Mouse (Mus musculus): ENCODE results near the gene Src. TPM values are rescaled to one million over a fixed set of nuclear protein-coding genes. Genes with fewer than 3 reads are reported as not detected.
"Not testable (repeated sequence)": the region's sequence is repeated elsewhere in the genome, so short reads cannot be mapped to it uniquely, and the experiment has no call there.

Gene Src
- polyA plus RNA-seq, 1 experiment from 2014 or later = 36.6 TPM

DNA sequence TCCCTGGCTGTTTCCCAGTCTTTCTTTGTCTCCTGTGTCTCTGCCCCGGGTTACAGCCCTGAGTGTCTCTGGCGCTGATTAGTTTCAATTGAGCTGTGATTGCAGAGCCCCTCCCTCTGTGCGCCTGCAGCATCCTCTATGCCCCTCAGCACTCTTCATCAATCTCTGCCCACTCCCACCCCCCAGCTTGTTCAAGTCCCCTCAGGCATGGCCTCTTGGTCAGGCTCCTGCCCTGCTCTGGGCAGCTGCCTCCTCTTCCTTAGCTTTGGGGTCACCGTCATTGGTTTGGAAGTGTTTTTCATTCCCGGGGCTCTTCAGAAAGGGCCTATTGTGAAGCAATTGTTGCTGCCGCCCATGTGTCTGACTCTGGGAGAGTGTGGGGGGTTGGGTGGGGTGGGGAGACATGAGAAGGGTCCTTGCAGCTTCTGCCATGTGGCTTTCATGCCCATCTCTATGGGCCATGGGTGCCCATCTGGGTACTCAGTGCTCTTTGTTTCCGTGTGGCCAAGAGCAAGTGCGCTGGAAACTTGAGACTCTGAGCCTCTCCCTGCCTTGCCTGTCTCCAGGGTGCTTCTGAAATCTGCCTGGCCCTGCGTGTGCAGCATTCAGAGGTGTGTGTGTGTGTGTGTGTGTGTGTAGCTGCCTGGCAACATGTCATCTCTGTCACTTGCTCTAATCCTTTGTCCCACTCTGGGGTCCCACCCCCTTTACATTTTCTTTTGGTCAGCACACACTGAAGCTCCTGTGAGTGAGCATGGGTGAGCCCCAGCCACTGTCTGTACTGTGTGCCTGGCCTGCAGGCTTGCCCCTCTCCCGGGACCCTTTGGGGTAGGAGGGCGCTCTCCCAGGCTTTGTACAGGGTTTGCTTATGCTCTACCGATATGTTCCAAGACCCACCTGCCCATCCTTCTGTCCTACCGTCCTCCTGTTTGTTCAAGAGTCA is 57.5 kb downstream of the Src start:
- no peak overlapping the region for H3K4me3 ChIP-seq (replicated peaks; ENCODE audit: low read length)
- no peaks in the 10 kb centered on the region for H3K36me3 ChIP-seq (ENCODE audit: control insufficient read depth, insufficient read depth)
- WGBS = 9% methylated on average over 13 of the region's 13 CpGs
- no peaks in the 10 kb centered on the region for H3K9me3 ChIP-seq (ENCODE audit: control insufficient read depth, low read length)
- H3K27ac ChIP-seq (ENCODE audit: low read length) = peak overlapping the region; percentile 87
- no peaks in the 10 kb centered on the region for H3K27me3 ChIP-seq (replicated peaks; ENCODE audit: control insufficient read depth, insufficient read depth, low read length)
- H3K4me2 ChIP-seq (ENCODE audit: low read length) = no peak overlapping the region
- ATAC-seq = peak; percentile 78
- peaks cover 48% of the 10 kb centered on the region for H3K4me1 ChIP-seq (replicated peaks; ENCODE audit: control insufficient read depth, insufficient read depth, low read length)
- peak overlapping the region; percentile 53 for H3K9ac ChIP-seq (replicated peaks; ENCODE audit: low read depth, low read length)

DNA sequence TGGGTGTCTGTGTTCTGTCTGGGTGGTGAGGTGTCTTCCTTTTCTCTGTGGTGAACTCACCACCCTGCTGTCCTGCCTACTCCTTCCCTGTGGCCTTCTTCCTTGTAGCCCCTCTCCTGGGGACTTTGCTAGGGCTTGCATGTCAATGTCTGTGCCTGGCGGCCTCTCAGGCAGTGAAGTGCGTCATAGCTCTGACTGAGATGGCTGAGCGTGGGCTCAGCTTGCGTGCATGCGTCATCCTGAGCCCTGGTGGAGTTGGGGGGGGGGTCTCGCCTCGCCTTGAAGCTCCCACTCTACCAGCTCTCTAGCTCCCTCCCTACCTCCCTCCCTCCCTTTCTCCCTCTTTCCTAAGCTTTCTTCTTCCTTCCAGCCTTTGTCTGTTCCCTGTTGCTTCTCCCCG is 60.4 kb downstream of the Src start:
- Histone ChIP-seq H3K4me3 (replicated peaks; ENCODE audit: low read length) (no peak overlapping the region), H3K36me3 (ENCODE audit: control insufficient read depth, insufficient read depth) (no peaks in the 10 kb centered on the region), H3K4me1 (replicated peaks; ENCODE audit: control insufficient read depth, insufficient read depth, low read length) (peaks cover 55% of the 10 kb centered on the region), H3K27ac (ENCODE audit: low read length) (no peak overlapping the region), H3K27me3 (replicated peaks; ENCODE audit: control insufficient read depth, insufficient read depth, low read length) (no peaks in the 10 kb centered on the region), H3K4me2 (ENCODE audit: low read length) (no peak overlapping the region), H3K9ac (replicated peaks; ENCODE audit: low read depth, low read length) (no peak overlapping the region), H3K9me3 (ENCODE audit: control insufficient read depth, low read length) (no peaks in the 10 kb centered on the region)
- ATAC-seq = no peak
- 66% methylated on average over 8 of the region's 8 CpGs for WGBS

DNA sequence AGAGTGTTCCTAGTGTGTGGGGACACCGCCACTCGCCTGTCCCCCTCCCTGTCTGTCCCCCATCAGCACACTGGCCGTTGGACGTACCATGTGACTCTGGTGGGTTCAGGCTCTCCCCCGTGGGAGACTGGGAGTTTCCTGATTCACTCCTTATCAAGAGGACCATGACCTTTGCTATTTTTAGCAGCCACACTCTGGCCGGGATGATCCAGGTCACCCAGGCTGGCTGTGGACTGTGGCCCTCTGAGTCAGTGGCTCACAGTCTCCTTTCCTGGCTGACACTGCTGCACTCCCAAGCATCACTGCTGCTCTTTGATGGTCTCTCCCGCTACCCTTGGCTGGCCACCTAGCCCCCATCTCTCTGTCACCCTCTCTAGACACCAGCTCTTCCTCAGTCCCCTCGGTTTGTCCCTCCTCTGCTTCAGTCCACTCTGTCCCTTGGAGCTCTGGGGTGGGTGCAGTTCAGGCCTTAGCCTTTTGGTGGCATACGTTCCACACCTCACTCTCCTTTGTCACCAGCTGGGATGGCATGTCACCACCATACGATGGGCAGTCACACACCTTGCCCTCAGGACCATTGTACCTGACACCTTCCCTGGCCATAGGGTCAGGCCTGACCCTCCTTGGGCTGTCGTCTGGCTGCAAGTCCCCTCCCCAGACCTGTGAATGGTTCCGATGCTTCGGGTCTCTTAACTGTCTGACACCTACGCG is 61.8 kb downstream of the Src start:
- Histone ChIP-seq H3K4me1 (replicated peaks; ENCODE audit: control insufficient read depth, insufficient read depth, low read length) (peaks cover 41% of the 10 kb centered on the region), H3K27me3 (replicated peaks; ENCODE audit: control insufficient read depth, insufficient read depth, low read length) (no peaks in the 10 kb centered on the region), H3K4me2 (ENCODE audit: low read length) (no peak overlapping the region), H3K9me3 (ENCODE audit: control insufficient read depth, low read length) (no peaks in the 10 kb centered on the region), H3K27ac (ENCODE audit: low read length) (no peak overlapping the region; the same call in 1 of the 2 replicates), H3K9ac (replicated peaks; ENCODE audit: low read depth, low read length) (peak overlapping the region; percentile 17; the same call in 1 of the 2 replicates), H3K4me3 (replicated peaks; ENCODE audit: low read length) (no peak overlapping the region), H3K36me3 (ENCODE audit: control insufficient read depth, insufficient read depth) (no peaks in the 10 kb centered on the region)
- no peak for ATAC-seq
- 55% methylated on average over 15 of the region's 15 CpGs for WGBS

- Histone ChIP-seq H3K4me1 (replicated peaks; ENCODE audit: control insufficient read depth, insufficient read depth, low read length) (peaks cover 35% of the 10 kb centered on the region), H3K27ac (ENCODE audit: low read length) (peak overlapping the region; percentile 85), H3K9ac (replicated peaks; ENCODE audit: low read depth, low read length) (peak overlapping the region; percentile 50), H3K27me3 (replicated peaks; ENCODE audit: control insufficient read depth, insufficient read depth, low read length) (no peaks in the 10 kb centered on the region), H3K9me3 (ENCODE audit: control insufficient read depth, low read length) (no peaks in the 10 kb centered on the region), H3K4me3 (replicated peaks; ENCODE audit: low read length) (no peak overlapping the region), H3K36me3 (ENCODE audit: control insufficient read depth, insufficient read depth) (no peaks in the 10 kb centered on the region), H3K4me2 (ENCODE audit: low read length) (no peak overlapping the region)
- ATAC-seq = no peak
- 9% methylated on average over 12 of the region's 12 CpGs for WGBS
These were observed 64.5 kb downstream of the Src start for GRCm38 (mm10) chr2:157482729-157483128.

DNA sequence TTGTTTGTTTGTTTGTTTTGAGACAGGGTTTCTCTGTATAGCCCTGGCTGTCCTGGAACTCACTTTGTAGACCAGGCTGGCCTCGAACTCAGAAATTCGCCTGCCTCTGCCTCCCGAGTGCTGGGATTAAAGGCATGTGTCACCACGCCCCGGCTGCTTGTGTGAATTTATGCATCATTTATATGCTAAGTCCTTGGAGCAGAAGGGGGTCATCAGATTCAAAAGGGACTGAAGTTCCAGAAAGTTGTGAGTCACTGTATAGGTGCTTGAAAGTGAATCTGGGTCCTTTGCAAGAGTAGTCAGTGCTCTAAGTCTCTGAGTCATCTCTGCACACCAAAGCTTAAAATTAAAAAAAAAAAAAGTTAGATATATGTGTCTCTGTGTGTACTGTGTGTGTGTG is 68.3 kb downstream of the Src start:
- not testable (repeated sequence) for H3K36me3 ChIP-seq (ENCODE audit: control insufficient read depth, insufficient read depth); H3K27me3 ChIP-seq (replicated peaks; ENCODE audit: control insufficient read depth, insufficient read depth, low read length); H3K4me2 ChIP-seq (ENCODE audit: low read length); H3K27ac ChIP-seq (ENCODE audit: low read length); H3K4me3 ChIP-seq (replicated peaks; ENCODE audit: low read length); ATAC-seq; H3K9me3 ChIP-seq (ENCODE audit: control insufficient read depth, low read length); H3K9ac ChIP-seq (replicated peaks; ENCODE audit: low read depth, low read length)
- WGBS = 68% methylated on average over 5 of the region's 5 CpGs
- peaks cover 27% of the 10 kb centered on the region for H3K4me1 ChIP-seq (replicated peaks; ENCODE audit: control insufficient read depth, insufficient read depth, low read length)

- Histone ChIP-seq H3K4me2 (ENCODE audit: low read length) (no peak overlapping the region), H3K27ac (ENCODE audit: low read length) (peak overlapping the region; percentile 85), H3K4me1 (replicated peaks; ENCODE audit: control insufficient read depth, insufficient read depth, low read length) (peaks cover 23% of the 10 kb centered on the region), H3K9ac (replicated peaks; ENCODE audit: low read depth, low read length) (0 out of 2 replicates have a peak overlapping the region, but pooled peaks have one; percentile 20), H3K4me3 (replicated peaks; ENCODE audit: low read length) (no peak overlapping the region), H3K27me3 (replicated peaks; ENCODE audit: control insufficient read depth, insufficient read depth, low read length) (no peaks in the 10 kb centered on the region), H3K9me3 (ENCODE audit: control insufficient read depth, low read length) (no peaks in the 10 kb centered on the region), H3K36me3 (ENCODE audit: control insufficient read depth, insufficient read depth) (no peaks in the 10 kb centered on the region)
- WGBS = 16% methylated on average over 7 of the region's 7 CpGs
- no peak for ATAC-seq
These were observed 68.9 kb downstream of the Src start for GRCm38 (mm10) chr2:157486981-157487656.

- H3K27me3 ChIP-seq (replicated peaks; ENCODE audit: control insufficient read depth, insufficient read depth, low read length) = no peaks in the 10 kb centered on the region
- peaks cover 16% of the 10 kb centered on the region for H3K4me1 ChIP-seq (replicated peaks; ENCODE audit: control insufficient read depth, insufficient read depth, low read length)
- H3K9me3 ChIP-seq (ENCODE audit: control insufficient read depth, low read length) = no peaks in the 10 kb centered on the region
- 6% methylated on average over 12 of the region's 12 CpGs for WGBS
- H3K4me3 ChIP-seq (replicated peaks; ENCODE audit: low read length) = no peak overlapping the region
- H3K4me2 ChIP-seq (ENCODE audit: low read length) = no peak overlapping the region
- peak; percentile 79 for ATAC-seq
- no peak overlapping the region for H3K9ac ChIP-seq (replicated peaks; ENCODE audit: low read depth, low read length)
- H3K36me3 ChIP-seq (ENCODE audit: control insufficient read depth, insufficient read depth) = no peaks in the 10 kb centered on the region
- H3K27ac ChIP-seq (ENCODE audit: low read length) = peak overlapping the region; percentile 85
These were observed 69.5 kb downstream of the Src start for GRCm38 (mm10) chr2:157487733-157488175.

- no peak for ATAC-seq
- no peak overlapping the region for H3K4me2 ChIP-seq (ENCODE audit: low read length)
- peaks cover 13% of the 10 kb centered on the region for H3K4me1 ChIP-seq (replicated peaks; ENCODE audit: control insufficient read depth, insufficient read depth, low read length)
- WGBS = 59% methylated on average over 3 of the region's 3 CpGs
- H3K4me3 ChIP-seq (replicated peaks; ENCODE audit: low read length) = no peak overlapping the region
- no peak overlapping the region for H3K27ac ChIP-seq (ENCODE audit: low read length)
- H3K27me3 ChIP-seq (replicated peaks; ENCODE audit: control insufficient read depth, insufficient read depth, low read length) = no peaks in the 10 kb centered on the region
- no peaks in the 10 kb centered on the region for H3K36me3 ChIP-seq (ENCODE audit: control insufficient read depth, insufficient read depth)
- no peak overlapping the region for H3K9ac ChIP-seq (replicated peaks; ENCODE audit: low read depth, low read length)
- H3K9me3 ChIP-seq (ENCODE audit: control insufficient read depth, low read length) = no peaks in the 10 kb centered on the region
These were observed 75.0 kb downstream of the Src start for GRCm38 (mm10) chr2:157493240-157493639.

DNA sequence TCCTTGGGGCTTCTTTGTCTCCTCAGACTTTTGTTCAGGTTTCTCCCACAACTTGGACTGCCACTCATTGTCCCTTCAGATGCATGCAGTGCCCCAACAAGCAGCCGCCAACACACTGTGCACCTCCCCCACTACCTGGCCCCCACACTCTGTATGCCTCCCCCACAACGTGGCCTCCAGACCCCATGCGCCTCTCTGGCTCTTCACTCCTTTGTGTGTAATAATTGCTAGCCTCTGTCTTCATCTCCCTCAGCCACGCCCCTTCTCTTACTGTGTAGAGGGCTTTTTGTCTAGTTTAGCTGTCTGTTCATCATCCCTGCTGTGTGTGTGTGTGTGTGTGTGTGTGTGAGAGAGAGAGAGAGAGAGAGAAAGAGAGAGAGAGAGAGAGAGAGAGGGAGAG is 80.3 kb downstream of the Src start:
- Histone ChIP-seq H3K4me1 (replicated peaks; ENCODE audit: control insufficient read depth, insufficient read depth, low read length) (peaks cover 16% of the 10 kb centered on the region), H3K4me2 (ENCODE audit: low read length) (no peak overlapping the region), H3K27me3 (replicated peaks; ENCODE audit: control insufficient read depth, insufficient read depth, low read length) (no peaks in the 10 kb centered on the region), H3K27ac (ENCODE audit: low read length) (peak overlapping the region; percentile 74), H3K4me3 (replicated peaks; ENCODE audit: low read length) (no peak overlapping the region), H3K9ac (replicated peaks; ENCODE audit: low read depth, low read length) (peak overlapping the region; percentile 18), H3K9me3 (ENCODE audit: control insufficient read depth, low read length) (no peaks in the 10 kb centered on the region), H3K36me3 (ENCODE audit: control insufficient read depth, insufficient read depth) (no peaks in the 10 kb centered on the region)
- WGBS = 4% methylated on average over 4 of the region's 4 CpGs
- peak; percentile 83 for ATAC-seq

All from forebrain, embryonic 16.5 days (tissue).